Mouse (Mus musculus) intestine, embryonic 16.5 days (tissue): ENCODE measurements around the gene 1700024G13Rik. TPM values are rescaled to one million over a fixed set of nuclear protein-coding genes. Genes with fewer than 3 reads are reported as not detected.
"Not testable (repeated sequence)": the region's sequence is repeated elsewhere in the genome, so short reads cannot be mapped to it uniquely, and the experiment has no call there.

Source experiments
- ATAC-seq: fragments of 200-750 bp; cut with Nextera tagmentation; 2 replicates; pipeline ENCODE4 v1.8.0; 2017; ENCODE audit warnings: moderate TSS enrichment, moderate library complexity
- H3K27ac ChIP-seq: fragments of 300-500 bp; sonication (generic); 2 replicates; pipeline ENCODE4 v1.5.1; 2014; ENCODE audit warnings: mild to moderate bottlenecking, low read length
- H3K27me3 ChIP-seq: fragments of 300-500 bp; sonication (generic); replicated peaks from 2 replicates; pipeline ENCODE4 v1.6.1; 2014; ENCODE audit warnings: low read length, control low read depth, mixed read lengths; ENCODE audit not compliant: control insufficient read depth, insufficient read depth
- H3K36me3 ChIP-seq: fragments of 300-500 bp; sonication (generic); 2 replicates; pipeline ENCODE4 v1.6.1; 2014; ENCODE audit warnings: low read length, control low read depth; ENCODE audit not compliant: control insufficient read depth, insufficient read depth
- H3K4me1 ChIP-seq: fragments of 300-500 bp; sonication (generic); 2 replicates; pipeline ENCODE4 v1.6.1; 2014; ENCODE audit warnings: low read length, control low read depth, mixed read lengths; ENCODE audit not compliant: control insufficient read depth, insufficient read depth
- H3K4me2 ChIP-seq: fragments of 300-500 bp; sonication (generic); 2 replicates; pipeline ENCODE4 v1.6.1; 2014; ENCODE audit warnings: low read depth, low read length, control low read depth
- H3K4me3 ChIP-seq: fragments of 300-500 bp; sonication (generic); 2 replicates; pipeline ENCODE4 v1.5.1; 2014; ENCODE audit warnings: mild to moderate bottlenecking, low read length
- H3K9ac ChIP-seq: fragments of 300-500 bp; sonication (generic); 2 replicates; pipeline ENCODE4 v1.6.1; 2014; ENCODE audit warnings: low read depth, low read length
- H3K9me3 ChIP-seq: fragments of 300-500 bp; sonication (generic); 2 replicates; pipeline ENCODE4 v1.6.1; 2016; ENCODE audit warnings: low read length, control low read depth; ENCODE audit not compliant: control insufficient read depth
- WGBS: fragments of 180-500 bp; shearing (Covaris S2); extraction: QIAGEN DNeasy Blood & Tissue Kit; methylation state at CpG from one replicate; pipeline ENCODE4 v1.1.7; 2014; 5-methylcytosine and 5-hydroxymethylcytosine counted together
- polyA plus RNA-seq: library from polyadenylated mRNA; unstranded; fragments of >200 nt; fragmentation: Nextera tagmentation; extraction: Ambion mirVana; gene quantifications from 2 replicates; pipeline ENCODE4 v1.2.1, GENCODE M21; 2015

1700024G13Rik gene
- polyA plus RNA-seq = not detected in 2 replicates

DNA sequence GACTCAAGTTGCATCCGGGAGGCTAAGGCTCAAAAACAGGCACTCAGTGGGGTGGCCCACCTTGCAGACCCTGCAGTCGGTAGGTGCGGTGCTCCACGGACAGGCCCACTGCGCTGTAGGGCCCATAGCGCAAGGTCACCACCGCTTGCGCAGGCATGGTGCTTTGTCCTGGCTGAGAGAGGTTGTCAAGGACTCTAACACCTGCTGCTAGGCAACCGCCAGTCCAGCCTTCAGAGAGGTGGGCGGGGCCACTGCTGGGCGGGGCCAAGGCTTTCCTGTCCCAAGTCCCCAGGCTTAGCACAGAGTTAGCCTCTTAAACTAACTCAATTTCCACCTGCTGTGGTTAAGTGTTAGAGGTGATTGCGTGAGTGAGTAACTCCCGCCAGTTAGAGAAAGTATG lies at the start of gene 1700024G13Rik:
Gene 1700024G13Rik (minus strand): TSS at position 196 of the 400 bp plus-strand sequence.
- no peaks in the 10 kb centered on the region for H3K4me1 ChIP-seq
- no peaks in the 10 kb centered on the region for H3K27me3 ChIP-seq
- no peak within 1 kb of the TSS for H3K4me2 ChIP-seq
- WGBS = under 1% methylated on average over 13 of the region's 13 CpGs
- no peak within 1 kb of the TSS for H3K27ac ChIP-seq
- H3K4me3 ChIP-seq = no peak within 1 kb of the TSS
- no peaks in the 10 kb centered on the region for H3K36me3 ChIP-seq
- no peak within 1 kb of the TSS for H3K9ac ChIP-seq
- peak; percentile 93 for ATAC-seq
- H3K9me3 ChIP-seq = no peaks in the 10 kb centered on the region

DNA sequence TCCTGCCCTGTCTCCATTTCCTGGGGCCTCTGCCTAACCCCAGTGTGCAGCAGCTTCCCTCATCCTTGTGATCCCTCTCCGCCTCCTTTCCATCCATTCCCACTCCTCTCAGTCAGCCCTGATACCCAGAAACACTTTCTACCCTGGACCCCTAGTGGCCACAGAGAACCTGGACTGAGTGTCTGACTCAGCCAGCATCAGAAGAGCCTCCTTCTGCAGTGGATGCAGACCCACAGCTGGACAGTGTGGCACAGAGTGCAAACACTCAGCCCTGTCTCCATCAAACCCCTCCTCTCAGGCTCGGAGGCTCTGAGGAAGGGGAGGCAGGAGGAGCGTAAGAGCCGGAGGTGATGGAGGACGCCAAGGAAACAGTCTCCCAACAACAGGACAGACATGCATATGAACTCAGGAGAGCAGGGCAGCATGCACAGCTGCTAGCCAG lies 49.2 kb upstream of the 1700024G13Rik start:
- H3K4me2 ChIP-seq = no peak overlapping the region
- no peaks in the 10 kb centered on the region for H3K9me3 ChIP-seq
- H3K4me3 ChIP-seq = no peak overlapping the region
- no peak overlapping the region for H3K9ac ChIP-seq
- peak; percentile 68 for ATAC-seq
- 0 out of 2 replicates have a peak, but pooled peaks cover 3% of the 10 kb centered on the region for H3K4me1 ChIP-seq
- 35% methylated on average over 5 of the region's 5 CpGs for WGBS
- peak overlapping the region; percentile 45 for H3K27ac ChIP-seq
- no peaks in the 10 kb centered on the region for H3K27me3 ChIP-seq
- H3K36me3 ChIP-seq = no peaks in the 10 kb centered on the region

DNA sequence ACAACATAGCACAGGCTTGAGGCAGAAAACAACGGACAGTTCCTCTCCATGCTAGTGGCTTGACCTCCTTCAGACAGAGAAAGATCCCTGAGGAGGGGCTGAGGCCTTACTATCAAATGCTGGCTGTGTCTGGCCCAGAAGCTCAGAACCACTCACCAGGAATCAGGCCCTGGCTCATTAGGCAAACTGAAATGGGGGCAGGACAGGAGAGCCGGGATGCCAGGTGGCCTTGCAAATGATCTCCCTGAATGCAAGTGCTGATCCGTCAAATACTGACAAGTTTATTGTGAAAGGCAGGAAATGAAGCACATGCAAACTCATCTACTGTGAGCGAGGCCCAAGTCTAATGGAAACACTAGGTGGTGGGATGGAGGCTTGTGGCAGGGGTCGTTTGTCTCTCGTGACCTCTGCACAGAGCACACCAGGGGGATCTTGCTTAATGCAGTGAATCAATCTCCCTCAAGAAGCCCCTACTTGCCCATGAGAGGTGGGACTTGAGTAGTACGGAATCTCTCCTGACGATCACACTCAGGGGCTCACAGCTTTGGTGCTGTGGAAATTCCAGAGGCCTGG lies 40.9 kb upstream of the 1700024G13Rik start:
- no peaks in the 10 kb centered on the region for H3K36me3 ChIP-seq
- ATAC-seq = no peak
- no peaks in the 10 kb centered on the region for H3K4me1 ChIP-seq
- H3K4me2 ChIP-seq = no peak overlapping the region
- H3K9ac ChIP-seq = no peak overlapping the region
- H3K27ac ChIP-seq = no peak overlapping the region
- H3K4me3 ChIP-seq = no peak overlapping the region
- 32% methylated on average over 8 of the region's 8 CpGs for WGBS
- H3K9me3 ChIP-seq = no peaks in the 10 kb centered on the region
- no peaks in the 10 kb centered on the region for H3K27me3 ChIP-seq

DNA sequence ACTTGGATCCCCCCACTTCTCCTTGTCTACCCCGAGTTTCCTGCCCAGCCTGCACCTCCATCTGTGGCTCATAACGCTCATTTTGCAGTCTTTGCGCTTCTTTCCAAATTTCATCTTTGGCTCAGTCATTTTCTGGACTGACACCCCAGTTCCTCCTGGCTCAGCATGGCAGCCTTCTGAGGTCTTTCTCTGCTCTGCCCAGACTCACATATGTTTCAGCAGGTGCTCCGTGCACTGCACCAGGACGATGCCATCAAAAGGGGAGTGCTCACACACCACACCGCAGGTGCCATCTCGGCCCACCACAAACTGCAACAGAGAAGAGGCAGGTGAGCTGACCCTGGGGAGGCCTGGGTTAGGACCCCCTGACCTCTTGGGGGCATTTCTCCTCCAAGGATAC lies 35.8 kb upstream of the 1700024G13Rik start:
- H3K4me1 ChIP-seq = no peaks in the 10 kb centered on the region
- H3K27ac ChIP-seq = no peak overlapping the region
- 89% methylated on average over 7 of the region's 7 CpGs for WGBS
- H3K36me3 ChIP-seq = no peaks in the 10 kb centered on the region
- ATAC-seq = no peak
- no peak overlapping the region for H3K4me2 ChIP-seq
- no peak overlapping the region for H3K9ac ChIP-seq
- no peak overlapping the region for H3K4me3 ChIP-seq
- no peaks in the 10 kb centered on the region for H3K9me3 ChIP-seq
- H3K27me3 ChIP-seq = no peaks in the 10 kb centered on the region

DNA sequence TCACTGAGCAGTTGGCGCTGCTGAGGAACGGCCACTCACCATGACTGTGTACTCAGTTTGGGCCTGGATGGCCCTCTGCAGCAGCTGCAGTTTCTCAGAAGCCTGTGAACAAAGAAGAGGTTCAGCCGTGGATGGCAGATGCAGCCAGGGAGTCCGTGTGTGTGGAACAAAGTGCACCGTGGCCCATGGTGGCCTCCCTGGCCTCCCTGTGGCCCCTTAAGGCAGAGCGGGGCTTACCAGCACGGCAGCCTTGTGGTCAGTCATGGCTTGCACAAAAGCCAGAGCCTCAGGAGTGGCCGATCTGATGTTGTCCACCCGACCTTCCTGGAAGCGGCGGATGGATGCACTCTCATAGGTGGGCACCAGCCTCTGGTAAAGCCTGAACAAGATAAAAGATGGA lies 30.6 kb upstream of the 1700024G13Rik start:
- no peak for ATAC-seq
- Histone ChIP-seq H3K9me3 (no peaks in the 10 kb centered on the region), H3K4me1 (no peaks in the 10 kb centered on the region), H3K27me3 (no peaks in the 10 kb centered on the region), H3K27ac (no peak overlapping the region), H3K4me3 (no peak overlapping the region), H3K4me2 (no peak overlapping the region), H3K36me3 (no peaks in the 10 kb centered on the region), H3K9ac (no peak overlapping the region)
- WGBS = 77% methylated on average over 11 of the region's 11 CpGs

DNA sequence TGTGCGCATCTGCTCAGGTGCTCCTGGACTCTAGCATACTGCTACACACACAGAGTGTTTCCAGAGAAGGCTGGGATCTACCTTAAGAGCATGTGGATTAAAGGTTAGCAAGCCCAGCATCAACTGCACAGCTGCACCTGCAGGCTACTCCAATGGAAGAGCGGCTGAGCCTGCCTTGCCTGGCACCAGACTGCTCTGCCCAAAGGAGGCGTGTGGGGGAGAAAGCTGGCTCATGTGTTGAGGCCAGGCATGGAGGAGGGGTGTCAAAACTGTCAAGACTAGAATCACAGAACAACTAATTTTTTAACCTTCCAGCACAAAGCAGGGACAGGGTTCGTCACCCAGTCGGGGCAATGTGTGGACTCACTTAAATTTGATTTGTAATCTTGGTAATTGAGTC lies 23.9 kb upstream of the 1700024G13Rik start:
- no peak for ATAC-seq
- Histone ChIP-seq H3K9me3 (no peaks in the 10 kb centered on the region), H3K27ac (no peak overlapping the region), H3K9ac (no peak overlapping the region), H3K36me3 (no peaks in the 10 kb centered on the region), H3K4me3 (no peak overlapping the region), H3K4me2 (no peak overlapping the region), H3K4me1 (no peaks in the 10 kb centered on the region), H3K27me3 (no peaks in the 10 kb centered on the region)
- 77% methylated on average over 5 of the region's 5 CpGs for WGBS

DNA sequence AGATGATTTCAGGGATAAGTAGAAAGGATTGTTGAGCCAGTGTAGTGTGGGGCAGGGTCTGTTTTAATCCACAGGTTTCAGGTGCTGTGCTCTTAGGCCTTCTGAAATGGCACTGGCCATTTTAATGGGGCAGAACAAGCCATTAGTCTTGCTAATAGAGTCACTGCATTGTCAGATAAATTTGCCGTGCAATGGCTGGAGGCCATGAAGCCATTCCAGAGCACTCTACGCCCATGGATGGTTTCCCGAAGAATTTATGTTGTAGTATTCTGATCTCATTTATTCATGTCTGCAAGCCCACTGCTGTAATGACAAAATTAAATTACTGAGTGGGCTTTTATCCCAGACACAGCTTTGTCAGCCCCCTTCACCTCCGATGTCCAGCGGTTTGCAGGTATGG lies 21.9 kb upstream of the 1700024G13Rik start:
- no peaks in the 10 kb centered on the region for H3K27me3 ChIP-seq
- H3K36me3 ChIP-seq = no peaks in the 10 kb centered on the region
- H3K9ac ChIP-seq = no peak overlapping the region
- H3K4me1 ChIP-seq = no peaks in the 10 kb centered on the region
- H3K9me3 ChIP-seq = no peaks in the 10 kb centered on the region
- ATAC-seq = no peak
- 86% methylated on average over 5 of the region's 5 CpGs for WGBS
- no peak overlapping the region for H3K27ac ChIP-seq
- H3K4me2 ChIP-seq = no peak overlapping the region
- H3K4me3 ChIP-seq = no peak overlapping the region

DNA sequence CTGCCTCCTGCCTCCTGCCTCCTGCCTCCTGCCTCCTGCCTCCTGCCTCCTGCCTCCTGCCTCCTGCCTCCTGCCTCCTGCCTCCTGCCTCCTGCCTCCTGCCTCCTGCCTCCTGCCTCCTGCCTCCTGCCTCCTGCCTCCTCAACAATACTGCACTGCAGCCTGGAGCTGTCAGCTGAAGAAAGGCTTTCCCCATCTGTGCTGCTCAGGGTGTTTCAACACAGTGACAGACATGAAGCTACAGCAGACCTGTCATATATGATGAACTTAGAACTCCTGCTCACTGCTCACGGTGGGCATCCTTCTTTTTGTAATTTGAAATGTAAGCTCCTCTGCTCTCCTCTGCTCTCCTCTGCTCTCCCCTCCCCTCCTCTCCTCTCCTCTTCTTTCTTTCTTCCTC lies 17.2 kb upstream of the 1700024G13Rik start:
- not testable (repeated sequence) for H3K4me2 ChIP-seq, H3K4me3 ChIP-seq, ATAC-seq, H3K9me3 ChIP-seq, H3K9ac ChIP-seq, H3K27ac ChIP-seq, H3K36me3 ChIP-seq, H3K4me1 ChIP-seq, H3K27me3 ChIP-seq
- WGBS = 66% methylated on average over 1 of the region's 1 CpGs

DNA sequence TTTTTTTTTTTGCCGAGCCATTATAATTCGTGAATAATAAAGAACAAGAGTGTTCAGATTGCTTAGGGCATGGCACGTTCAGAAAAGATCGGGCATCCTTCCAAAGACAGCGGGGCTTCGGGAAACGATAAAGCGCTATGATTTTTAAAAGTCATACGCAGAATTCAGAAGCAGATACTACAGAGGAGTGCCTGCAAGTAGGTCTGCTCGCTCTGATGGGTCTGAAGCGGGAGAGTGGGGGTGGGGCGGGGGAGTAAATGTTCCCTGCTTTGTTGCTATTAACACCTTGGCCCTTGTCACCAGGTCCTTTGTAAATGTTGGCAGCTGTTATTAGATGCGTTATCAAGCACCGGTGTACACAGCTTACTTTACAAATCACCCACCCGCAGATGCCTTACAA lies 6.6 kb downstream of the 1700024G13Rik start:
- Histone ChIP-seq H3K9me3 (no peaks in the 10 kb centered on the region), H3K36me3 (no peaks in the 10 kb centered on the region), H3K27me3 (peaks cover 5% of the 10 kb centered on the region; the same call in 1 of the 2 replicates), H3K4me3 (no peak overlapping the region), H3K9ac (no peak overlapping the region), H3K4me2 (no peak overlapping the region), H3K4me1 (peaks cover 5% of the 10 kb centered on the region; the same call in 1 of the 2 replicates), H3K27ac (no peak overlapping the region)
- 43% methylated on average over 15 of the region's 15 CpGs for WGBS
- no peak for ATAC-seq

DNA sequence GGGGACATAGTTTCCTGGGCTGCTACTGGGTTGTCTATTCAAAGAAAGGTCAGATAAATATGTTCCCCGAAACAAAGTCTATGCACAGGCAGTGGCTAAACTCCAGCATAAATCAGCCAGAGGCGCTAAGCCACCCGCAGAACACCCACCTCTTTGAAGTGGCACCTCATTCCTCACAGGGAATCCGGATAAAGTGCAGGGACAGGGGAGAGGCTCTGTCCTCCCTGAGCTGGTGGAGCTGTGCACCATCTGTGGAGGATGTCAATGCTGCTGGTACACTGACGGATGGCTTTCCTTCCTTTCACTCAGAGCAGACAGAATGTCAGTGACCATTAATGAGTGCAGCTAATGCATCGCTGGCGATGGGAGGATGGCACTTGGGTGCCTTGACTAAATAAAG lies 7.1 kb downstream of the 1700024G13Rik start:
- no peaks in the 10 kb centered on the region for H3K9me3 ChIP-seq
- no peak overlapping the region for H3K9ac ChIP-seq
- peaks cover 5% of the 10 kb centered on the region; the same call in 1 of the 2 replicates for H3K27me3 ChIP-seq
- ATAC-seq = no peak
- no peak overlapping the region for H3K4me2 ChIP-seq
- no peak overlapping the region for H3K4me3 ChIP-seq
- H3K27ac ChIP-seq = no peak overlapping the region
- H3K36me3 ChIP-seq = no peaks in the 10 kb centered on the region
- peaks cover 5% of the 10 kb centered on the region; the same call in 1 of the 2 replicates for H3K4me1 ChIP-seq
- 27% methylated on average over 7 of the region's 7 CpGs for WGBS
